Mouse (Mus musculus) adrenal gland, postnatal 25 days (tissue): ENCODE measurements around the gene Srebf1. TPM values are rescaled to one million over a fixed set of nuclear protein-coding genes. Genes with fewer than 3 reads are reported as not detected.

ENCODE experiments used
- DNase-seq: peaks from one replicate; pipeline ENCODE4 v3.0.0; 2021; ENCODE audit warnings: mixed read lengths
- total RNA-seq: library from RNA; stranded (reverse); gene quantifications from 2 replicates; pipeline ENCODE4 v1.2.3, GENCODE M21; 2021

Gene Srebf1
- total RNA-seq, 1 experiment from 2014 or later: 160 TPM

DNA sequence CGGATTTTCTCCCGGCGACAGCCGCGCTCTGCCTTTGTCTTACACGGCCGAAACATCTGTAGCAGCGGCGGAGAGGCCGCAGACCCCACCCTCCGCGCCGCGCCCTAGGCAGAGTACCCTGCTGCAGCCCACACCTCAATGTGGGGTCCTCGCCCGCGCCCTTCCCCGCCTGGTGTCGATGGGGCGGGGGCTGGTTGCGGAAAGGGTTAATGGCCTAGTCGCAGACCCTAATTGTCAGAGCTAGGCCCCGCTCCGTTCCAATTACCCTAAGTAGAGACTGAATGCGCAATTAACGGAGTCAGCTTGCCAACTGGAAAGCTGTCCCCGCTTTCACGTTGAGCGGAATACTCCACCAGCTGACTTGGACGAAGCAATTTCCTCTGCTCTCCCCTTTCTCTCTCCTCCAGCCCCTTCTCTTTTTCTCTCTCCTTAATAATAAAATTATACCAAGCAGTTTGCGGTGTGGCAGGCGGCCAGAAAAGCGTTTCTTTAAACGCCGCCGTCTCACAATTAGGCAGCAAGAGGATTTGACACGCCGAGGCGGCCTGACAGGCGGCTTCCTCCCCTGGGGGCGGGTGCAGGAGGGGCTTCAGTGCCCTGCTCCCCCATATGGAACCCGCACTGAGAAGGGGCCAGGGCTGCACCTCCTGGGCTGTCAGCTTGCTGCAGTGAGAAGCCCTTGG lies 45.3 kb downstream of the Srebf1 start:
- DNase-seq: peak; percentile 31

DNA sequence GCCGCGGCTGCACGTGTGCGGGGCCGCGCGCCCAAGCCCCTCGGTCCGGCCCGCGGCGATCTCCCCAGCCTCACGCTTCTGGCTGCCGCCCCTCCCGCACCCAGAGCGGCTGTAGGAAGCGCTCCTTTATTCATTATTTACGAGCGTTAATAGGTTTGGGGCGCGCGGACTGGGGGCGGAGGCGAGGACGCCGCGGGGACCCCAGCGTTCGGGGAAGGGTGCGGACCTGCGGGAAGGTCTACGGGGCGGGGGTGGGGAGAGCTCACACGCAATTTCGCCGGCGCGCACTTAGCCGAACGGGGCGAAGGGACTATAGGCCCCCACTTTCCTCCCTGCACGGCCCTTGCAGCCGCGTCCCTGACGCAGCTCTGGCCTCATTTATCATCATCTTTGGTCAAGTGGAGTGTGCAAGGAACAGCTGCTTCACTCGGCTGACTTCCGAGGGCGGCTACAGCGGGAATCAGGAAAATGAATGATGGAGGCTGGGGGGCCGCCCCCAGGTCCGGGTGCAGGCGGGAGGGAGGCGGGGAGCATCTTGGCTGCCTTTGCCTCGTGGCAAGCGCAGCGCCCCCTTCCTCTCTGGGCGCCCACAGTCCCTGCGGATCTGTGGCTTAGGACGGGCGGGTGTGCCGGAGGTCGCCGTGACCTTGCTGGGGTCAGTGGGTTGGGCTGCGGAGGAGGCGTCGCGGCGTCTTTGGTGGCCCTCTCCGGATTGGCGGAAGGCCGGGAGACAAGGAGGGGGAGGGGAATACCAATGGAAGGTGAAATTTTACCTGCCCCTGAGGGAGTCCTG lies 46.0 kb downstream of the Srebf1 start:
- DNase-seq: peak; percentile 73

DNA sequence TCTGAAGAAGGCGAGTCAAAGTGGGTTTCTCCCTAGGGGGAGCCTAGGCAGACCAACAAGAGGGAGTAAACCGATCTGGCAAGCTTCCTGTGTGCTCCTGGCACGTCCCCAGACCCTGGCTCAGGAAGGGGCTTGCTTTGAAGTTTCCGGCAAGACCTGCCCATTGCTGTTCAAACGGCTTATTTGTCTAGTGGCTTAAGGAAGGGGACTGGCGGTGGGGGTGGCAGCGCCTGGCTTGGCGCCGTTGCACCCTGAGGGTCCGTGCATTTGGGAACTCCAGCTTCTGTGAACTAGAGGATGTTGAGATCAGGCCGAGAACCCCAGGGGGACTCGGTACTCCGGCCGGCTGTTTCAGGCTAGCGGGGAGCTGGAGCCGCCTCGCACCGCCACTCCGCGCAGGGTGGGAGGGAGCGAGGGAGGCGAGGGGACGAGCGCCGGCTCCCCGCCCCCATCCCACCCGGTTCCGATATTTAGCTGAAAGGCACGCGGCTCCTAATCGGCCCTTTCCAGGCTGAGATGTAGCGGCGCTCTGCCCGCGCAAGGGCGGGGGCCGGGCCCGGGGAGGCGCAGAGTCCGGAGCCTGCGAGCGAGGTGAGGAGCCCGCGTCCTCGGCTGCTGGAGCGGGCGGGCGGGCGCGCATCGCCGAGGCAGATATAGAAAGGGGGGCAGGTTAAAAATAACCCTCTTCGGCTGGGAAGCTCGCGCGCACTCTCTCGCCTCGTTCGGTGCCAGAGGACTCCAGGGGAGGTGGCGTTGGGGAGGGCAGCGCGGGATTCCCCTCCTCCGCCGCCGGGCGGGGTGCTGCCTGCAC lies 46.8 kb downstream of the Srebf1 start:
- DNase-seq: peak; percentile 66

DNA sequence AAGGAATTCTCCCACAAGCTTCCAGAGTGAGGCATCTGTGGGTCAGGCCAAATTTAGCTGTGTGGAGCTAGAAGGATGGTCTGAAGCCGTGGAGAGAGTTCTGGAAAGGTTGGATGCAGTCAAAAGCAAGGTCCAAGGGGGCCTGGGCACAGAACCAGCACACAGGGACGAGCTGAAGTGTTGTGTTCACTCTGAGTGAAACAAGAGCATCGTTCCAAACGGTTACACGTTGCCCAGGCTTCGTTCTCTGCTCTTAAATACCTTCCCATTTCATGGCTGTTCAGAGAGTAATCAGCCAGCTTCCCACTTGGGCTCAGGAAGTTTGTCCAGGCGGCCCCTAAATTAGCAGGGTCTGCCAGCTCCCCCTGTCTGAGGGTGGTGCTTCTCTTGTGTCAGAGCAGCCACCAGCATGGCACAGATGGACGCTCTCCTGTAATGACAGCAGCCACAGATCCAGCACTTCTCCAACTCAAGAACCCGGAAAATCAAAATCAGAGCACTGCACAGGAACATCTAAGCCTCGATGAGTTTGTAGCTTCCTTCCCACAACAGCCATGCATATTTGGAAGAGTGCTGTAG lies 48.7 kb downstream of the Srebf1 start:
- DNase-seq: no peak

DNA sequence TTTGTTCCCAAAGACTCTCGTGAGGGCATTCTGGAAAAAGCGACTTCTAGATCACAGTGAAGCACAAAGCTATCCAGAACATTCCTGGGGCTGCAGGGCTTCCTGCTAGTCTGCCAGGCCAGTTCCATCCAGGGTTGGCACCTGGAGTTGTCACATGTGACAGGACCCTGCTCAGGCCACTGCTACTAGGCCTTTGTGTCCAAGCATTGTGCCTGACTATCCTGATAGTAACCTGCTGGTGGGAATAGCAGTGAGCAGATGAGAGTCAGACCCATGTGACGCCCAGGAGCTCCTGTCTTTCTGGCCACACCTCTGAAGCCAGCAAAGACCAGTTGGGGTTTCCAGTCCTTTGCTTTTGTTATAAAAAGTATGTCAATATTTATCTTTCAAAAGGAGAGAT lies 50.3 kb downstream of the Srebf1 start:
- DNase-seq: no peak

DNA sequence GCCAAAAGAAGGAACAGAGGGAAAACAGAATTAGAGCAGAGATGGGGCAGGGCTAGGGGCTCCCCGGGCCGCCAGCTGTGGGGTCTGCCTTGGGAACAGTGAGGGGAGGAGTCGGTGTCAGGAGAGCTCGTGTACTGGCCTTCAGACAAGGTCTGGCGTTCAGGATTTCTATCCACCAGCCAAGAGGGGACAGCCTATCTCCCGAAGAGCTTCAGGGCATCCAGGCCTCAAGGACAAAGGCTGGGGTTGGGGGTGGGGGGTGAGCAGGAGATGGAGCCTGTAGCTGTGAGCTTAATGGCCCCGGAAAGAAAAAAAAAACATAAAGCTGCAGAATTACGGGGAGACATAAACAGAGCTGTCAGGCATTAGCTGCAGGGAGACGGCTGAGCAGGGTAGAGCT lies 53.6 kb downstream of the Srebf1 start:
- DNase-seq: peak; percentile 28

DNA sequence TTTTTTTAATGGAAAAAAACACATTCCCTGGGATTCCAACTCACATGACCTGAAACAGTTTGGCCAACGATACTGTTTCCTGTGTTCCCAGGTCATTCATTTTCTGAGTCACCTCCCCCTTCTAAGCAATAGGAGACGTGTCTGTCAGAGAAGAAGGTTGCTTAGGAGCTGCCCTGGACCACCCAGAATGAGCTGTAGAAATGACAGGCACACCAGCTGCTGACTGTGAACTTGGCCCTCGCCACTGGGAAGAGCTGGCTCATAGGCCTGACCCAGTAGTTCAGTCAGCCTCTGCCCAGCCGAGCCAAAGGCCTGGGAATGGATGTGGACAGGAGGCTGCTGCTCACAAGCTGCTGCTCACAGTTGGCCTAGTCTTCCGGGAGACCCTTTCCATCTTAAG lies 57.3 kb downstream of the Srebf1 start:
- peak; percentile 60 for DNase-seq

DNA sequence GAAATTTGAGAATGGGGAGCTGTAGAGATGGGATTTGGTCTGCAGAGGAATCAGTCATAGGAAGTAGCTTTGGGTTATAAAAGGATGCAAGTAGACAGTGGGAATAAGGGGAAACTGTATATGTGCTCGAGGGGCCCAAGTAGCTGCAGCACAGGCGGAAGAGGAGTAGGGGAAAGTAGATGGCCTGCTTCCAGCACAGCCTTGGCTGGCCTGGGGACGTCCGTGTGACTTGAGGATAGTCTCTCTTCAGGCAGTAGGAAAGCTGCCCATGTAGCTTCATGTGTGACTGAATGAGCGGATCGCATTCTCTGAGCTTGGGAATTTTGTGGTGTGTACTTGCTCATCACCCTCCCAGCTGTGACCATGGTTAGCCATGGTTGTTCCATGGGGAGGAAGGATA lies 57.9 kb downstream of the Srebf1 start:
- DNase-seq: no peak

DNA sequence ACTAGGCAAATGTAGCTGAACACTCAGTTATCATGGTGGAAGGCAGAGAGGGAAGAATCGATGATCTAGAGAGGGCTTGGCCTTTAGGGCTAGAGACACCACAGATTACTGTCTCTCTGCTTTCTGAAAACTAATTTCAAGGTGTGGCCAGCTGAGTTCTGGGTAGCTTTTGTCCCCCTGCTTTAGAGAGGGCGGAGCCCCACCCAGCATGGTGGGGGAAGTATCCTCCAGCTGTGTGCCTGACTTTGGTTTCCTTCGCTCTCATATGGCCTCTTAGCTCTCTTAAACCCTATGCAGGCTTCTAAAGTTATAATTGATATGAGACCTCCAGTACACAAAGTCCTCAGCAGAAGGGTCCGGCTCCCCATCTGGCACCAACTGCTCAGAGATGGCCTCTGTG lies 59.0 kb downstream of the Srebf1 start:
- DNase-seq: no peak

DNA sequence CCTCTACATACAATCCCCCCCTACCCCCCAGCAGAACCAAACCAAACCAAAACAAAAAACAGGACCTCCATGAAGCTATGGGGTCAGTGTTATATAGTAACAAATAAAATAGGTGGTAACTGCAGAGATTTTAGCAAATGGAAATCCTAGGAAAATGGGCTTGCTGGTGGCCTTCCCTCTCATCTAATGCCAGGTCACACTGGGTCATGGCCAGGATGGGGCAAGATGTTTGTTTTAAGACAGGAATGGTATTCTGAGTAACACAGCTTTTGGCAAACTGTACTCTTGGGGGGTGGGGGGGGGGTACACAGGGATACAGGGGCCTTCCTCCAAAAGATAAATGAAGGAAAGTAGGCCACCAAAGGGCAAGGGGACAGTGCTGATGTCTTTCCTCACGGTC lies 59.8 kb downstream of the Srebf1 start:
- no peak for DNase-seq

DNA sequence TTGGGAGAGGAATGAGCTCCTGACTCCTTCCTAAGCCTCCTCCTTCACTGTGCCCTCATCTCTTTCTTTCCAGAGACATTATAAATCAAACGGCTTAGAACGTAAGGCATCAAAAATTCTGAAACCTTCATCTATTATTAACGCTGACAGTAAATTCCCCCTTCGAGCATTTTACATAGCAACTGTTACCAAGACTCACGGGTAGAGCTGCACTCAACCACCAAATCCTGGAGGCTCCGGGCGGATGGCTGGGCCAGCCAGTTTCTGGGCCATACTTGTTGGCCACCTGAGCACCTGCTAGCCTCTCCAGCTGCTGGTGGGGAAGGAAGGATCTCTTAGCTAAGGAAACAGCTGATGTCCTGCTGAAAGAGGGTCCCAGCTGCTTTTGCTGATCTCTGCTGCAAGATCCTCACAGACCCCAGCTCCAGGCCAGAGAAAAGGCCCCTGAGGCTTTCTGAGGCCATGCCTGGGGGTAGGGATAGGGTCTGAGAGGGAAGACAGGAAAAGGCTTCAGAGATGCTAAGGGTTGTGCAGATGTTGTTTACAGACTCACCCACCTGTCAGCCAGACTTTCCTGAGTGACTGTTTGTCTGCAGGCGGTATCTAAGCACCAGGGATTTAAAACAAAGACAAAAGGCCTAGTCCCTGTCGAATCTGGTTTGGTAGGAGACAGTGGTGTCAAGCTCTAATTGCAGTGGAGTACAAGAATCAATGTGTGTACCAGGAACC lies 61.1 kb downstream of the Srebf1 start:
- no peak for DNase-seq

DNA sequence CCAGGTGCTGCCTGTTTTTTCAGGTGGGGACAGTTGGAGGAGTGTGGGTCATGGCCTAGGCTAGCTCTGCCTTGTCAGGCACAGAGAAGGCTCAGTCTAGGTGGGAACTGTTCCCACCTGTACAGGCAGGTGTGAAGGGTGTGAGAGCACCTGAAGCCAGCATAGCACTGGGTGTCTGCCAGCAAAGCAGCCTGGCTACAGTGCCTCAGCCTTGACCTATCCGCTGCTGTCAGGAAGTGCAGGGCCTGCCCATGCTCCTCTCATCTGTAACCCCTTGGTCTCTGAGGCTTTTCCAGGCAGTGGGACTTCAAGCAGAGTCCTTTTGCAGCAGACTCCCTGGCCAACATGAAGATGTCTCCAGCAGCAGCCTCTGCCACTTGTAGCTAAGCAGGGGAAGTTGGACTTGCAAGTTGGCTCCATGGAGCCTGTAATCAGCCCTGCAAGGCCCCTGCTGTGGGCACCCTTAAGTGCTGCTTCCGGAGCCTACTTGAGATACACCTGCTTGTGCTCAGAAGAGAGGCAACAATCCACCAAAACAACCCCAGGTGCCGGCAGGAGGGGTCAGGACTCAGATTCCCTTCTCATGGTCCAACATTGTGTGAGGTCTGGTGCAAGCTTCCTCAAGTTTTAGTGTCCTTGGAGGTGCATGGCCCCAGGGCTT lies 61.8 kb downstream of the Srebf1 start:
- no peak for DNase-seq

DNA sequence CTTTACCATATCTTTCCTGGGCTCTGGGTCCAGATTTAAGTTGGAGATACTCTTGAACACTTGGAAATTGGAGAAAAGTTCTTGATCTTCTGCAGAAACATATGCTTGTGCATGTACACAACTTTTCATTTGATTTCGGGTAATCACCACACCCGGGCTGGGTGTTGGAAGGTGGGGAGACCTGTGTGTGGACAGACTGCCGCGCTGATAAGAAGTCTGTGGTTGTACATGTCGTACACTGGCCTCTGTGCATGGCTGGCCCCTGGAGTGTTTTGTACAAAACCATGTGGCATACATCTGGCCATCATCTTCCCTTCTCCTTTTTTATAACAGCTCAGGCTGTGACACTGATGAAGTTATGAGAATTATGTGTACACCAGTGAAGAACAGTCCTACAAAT lies 62.4 kb downstream of the Srebf1 start:
- no peak for DNase-seq

DNA sequence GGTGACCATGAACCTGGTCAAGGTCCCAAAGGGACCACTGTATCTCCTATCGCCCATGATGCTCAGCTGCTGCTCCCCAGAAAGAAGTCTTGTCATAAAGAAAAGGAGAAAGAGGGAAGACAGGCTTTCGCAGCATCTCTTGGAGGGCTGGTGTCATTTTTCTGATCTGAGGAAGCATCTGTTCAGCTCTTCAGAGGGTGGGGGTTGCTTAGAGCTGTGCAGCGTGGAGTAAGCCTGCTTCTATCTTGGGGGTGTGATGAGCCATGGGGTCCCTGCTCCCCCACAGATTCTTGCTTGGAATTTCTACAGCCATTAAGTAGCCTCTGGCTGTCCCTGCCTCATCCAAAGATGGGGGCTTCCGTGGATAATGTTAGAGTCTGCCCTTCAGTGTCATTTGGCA lies 64.1 kb downstream of the Srebf1 start:
- DNase-seq: no peak

DNA sequence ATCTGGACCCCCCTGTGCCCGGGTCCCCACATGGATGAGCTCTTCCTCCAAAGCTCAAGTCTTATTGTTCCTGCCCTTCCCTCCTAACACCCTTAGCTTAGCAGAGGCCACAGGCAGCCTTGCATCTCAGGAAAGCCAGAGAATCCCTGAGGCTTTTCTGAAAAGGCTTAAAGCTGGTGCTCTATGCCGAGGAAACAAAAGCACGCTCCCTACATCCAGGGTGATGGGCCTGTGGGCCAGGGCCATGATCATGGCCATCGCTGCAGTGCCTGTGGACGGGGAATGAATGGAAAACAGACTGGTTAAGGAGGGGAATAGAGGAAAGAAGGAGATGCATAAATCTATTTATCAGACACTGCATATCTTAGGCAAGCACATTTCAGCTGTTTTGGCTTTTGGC lies 66.7 kb downstream of the Srebf1 start:
- DNase-seq: no peak

DNA sequence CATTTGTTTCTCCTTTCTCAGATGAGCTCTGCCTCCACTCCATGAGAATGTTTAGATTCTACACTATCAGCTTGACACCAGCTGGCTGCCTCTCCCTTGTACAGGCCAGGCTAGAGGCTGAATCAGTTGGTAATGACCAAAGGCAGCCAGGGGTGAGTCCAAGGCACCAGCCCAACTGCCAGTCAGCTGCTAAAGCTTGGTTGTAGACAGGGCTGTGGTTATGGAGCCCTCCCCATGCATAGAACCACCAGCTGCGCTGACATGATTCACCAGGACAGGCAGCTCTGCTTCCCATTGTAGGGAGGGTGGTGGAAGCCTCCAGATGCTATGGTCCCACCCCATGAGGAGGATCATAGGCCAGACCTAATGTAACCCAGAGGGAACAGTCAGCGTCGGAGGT lies 68.4 kb downstream of the Srebf1 start:
- no peak for DNase-seq

DNA sequence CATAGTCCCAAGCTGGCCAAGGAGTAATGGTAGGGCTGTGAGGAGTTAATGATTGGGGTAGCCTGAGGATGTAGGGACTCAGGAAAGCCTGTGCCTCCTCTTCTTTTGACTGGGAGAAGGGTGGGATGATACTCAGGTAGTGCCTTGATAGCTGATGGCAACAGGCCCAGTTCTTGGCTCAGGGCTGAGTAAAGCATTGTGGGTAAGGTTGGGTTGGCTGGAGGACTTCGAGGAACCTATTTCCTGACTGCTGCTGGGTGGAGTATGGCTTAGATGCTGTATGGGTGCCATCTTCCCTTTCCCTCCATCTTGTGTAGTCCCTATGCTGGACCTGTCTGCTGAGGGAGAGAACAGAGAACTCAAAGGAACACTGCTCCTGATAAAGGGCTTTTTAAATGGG lies 70.0 kb downstream of the Srebf1 start:
- no peak for DNase-seq

DNA sequence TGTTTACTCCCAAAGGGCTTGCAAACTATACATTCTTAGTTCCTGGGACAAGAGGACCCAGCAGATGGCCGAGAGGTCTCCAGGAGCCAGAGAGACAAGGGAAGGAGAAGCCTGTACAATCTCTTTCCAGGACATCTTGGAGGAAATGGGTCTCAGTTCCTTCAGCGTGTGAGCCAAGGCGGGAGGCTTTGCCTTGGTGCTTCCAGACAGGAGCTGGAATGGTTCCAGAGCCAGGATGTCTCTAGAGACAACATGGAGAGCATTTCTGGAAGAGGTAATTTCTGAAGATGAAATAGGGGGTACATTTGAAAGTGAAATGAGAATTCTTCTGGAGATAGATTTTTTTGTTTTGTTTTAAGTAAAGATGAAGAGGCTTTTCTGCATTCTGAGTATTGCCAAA lies 71.7 kb downstream of the Srebf1 start:
- DNase-seq: no peak
